Comparison of ENCODE assay signal across 9 mouse cellular contexts in the genomic region with DNA sequence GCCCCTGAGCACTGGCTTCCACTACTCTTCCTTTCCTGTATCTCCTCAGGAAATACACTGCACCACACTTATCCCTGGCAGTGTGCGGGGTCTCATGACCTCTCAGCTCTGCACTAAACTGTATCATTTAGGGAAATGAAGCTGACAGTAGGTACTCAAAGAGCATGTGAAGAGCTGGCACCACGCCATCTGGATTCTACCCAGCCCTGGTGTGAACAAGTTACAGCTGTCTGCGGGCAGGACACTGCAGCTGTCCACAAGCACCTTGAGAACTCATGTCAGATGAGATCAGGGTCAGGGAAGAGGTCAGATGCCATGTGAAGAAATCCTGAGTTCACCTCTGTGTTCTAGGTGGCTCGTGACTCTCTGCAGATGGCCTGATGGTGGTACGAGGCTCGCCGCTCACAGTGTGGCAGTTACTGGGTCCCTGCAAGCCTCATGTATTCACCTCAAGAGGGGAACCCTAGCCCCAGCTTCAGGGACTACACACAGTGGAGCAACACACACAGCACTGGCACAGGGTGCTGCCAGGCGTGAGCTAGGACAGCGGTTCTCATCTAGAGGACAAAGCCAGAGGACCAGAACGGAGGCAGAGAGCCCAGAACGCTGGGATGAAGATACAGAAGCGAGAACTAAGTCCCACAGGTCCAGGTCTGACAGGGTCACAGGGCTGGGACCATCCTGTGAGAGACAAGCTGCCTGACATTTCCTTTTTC. TPM values are rescaled to one million over a fixed set of nuclear protein-coding genes. Genes with fewer than 3 reads are reported as not detected.
DNase-seq lines count a peak whose midpoint lies in the region; ATAC-seq and TF ChIP-seq lines count a peak whose summit lies in the region.
"Had no signal": no experiment of that assay in that cellular context is flagged by ENCODE, and none has a peak within 500 bp of the region (broad histone marks: within the 10 kb centered on the region; RNA-seq: fewer than 3 reads in every experiment).

No protein-coding gene starts in this region.

- H3K4me2 ChIP-seq in forebrain, embryonic 13.5 days, result no peak overlapping the region
- no peak overlapping the region for H3K4me2 ChIP-seq in forebrain, postnatal 0 days (ENCODE audit: low read depth)
- H3K4me2 ChIP-seq in neural tube, embryonic 14.5 days (ENCODE audit: low read depth, low read length), result no peak overlapping the region
- H3K4me2 ChIP-seq: embryonic facial prominence, embryonic 15.5 days had no signal

- ATAC-seq in forebrain, embryonic 13.5 days, result peak; percentile 31; the same call in 1 of the 2 replicates
- no peak for ATAC-seq in forebrain, postnatal 0 days
- ATAC-seq in neural tube, embryonic 14.5 days (ENCODE audit: low read depth), result 0 out of 2 replicates have a peak, but pooled peaks have one; percentile 19

- H3K9me3 ChIP-seq in forebrain, embryonic 13.5 days (replicated peaks), result no peaks in the 10 kb centered on the region
- no peaks in the 10 kb centered on the region for H3K9me3 ChIP-seq in forebrain, postnatal 0 days (ENCODE audit: low read length)
- no peaks in the 10 kb centered on the region for H3K9me3 ChIP-seq in neural tube, embryonic 14.5 days (ENCODE audit: control insufficient read depth, low read length)
- H3K9me3 ChIP-seq: embryonic facial prominence, embryonic 15.5 days had no signal

- no peak overlapping the region for H3K4me3 ChIP-seq in forebrain, embryonic 13.5 days
- no peak overlapping the region for H3K4me3 ChIP-seq in forebrain, postnatal 0 days (ENCODE audit: low read depth, low read length)
- no peak overlapping the region for H3K4me3 ChIP-seq in neural tube, embryonic 14.5 days (ENCODE audit: low read depth, low read length)
- H3K4me3 ChIP-seq: embryonic facial prominence, embryonic 15.5 days had no signal

- peaks cover 50% of the 10 kb centered on the region for H3K4me1 ChIP-seq in forebrain, embryonic 13.5 days
- peaks cover 12% of the 10 kb centered on the region; the same call in 1 of the 2 replicates for H3K4me1 ChIP-seq in forebrain, postnatal 0 days (ENCODE audit: insufficient read depth)
- H3K4me1 ChIP-seq in neural tube, embryonic 14.5 days (ENCODE audit: control insufficient read depth, insufficient read depth, low read length), result peaks cover 26% of the 10 kb centered on the region

- peak overlapping the region; percentile 44; the same call in 1 of the 2 replicates for H3K27ac ChIP-seq in forebrain, embryonic 13.5 days
- no peak overlapping the region for H3K27ac ChIP-seq in forebrain, postnatal 0 days (ENCODE audit: low read depth, low read length)
- no peak overlapping the region for H3K27ac ChIP-seq in neural tube, embryonic 14.5 days (ENCODE audit: low read depth, low read length)
- H3K27ac ChIP-seq: embryonic facial prominence, embryonic 15.5 days had no signal

- WGBS in forebrain, embryonic 13.5 days, result 88% methylated on average over 12 of the region's 12 CpGs
- 76% methylated on average over 12 of the region's 12 CpGs for WGBS in forebrain, postnatal 0 days
- 88% methylated on average over 12 of the region's 12 CpGs for WGBS in neural tube, embryonic 14.5 days

- no peak for DNase-seq in forebrain, postnatal 0 days
- DNase-seq in neural tube, embryonic 10.5 days (ENCODE audit: extremely low spot score, low spot score), result no peak
- DNase-seq in kidney, adult 9 months, result peak; percentile 81
- DNase-seq in lung, postnatal 4 days, result peak; percentile 54 to 80
- no peak for DNase-seq in spleen, adult 12 weeks (ENCODE audit: low spot score)
- no peak for DNase-seq in spleen, adult 18-20 months

- peaks cover 34% of the 10 kb centered on the region for H3K36me3 ChIP-seq in forebrain, embryonic 13.5 days (ENCODE audit: poor library complexity, severe bottlenecking)
- H3K36me3 ChIP-seq in forebrain, postnatal 0 days (ENCODE audit: insufficient read depth), result peaks cover 22% of the 10 kb centered on the region
- 0 out of 2 replicates have a peak, but pooled peaks cover 5% of the 10 kb centered on the region for H3K36me3 ChIP-seq in neural tube, embryonic 14.5 days (ENCODE audit: control insufficient read depth, insufficient read depth, low read length)

- TF ChIP-seq CTCF in forebrain, postnatal 0 days (IDR thresholded peaks at IDR 0.05; ENCODE audit: low read depth), result no peak

- no peaks in the 10 kb centered on the region for H3K27me3 ChIP-seq in forebrain, embryonic 13.5 days
- no peaks in the 10 kb centered on the region for H3K27me3 ChIP-seq in forebrain, postnatal 0 days (ENCODE audit: insufficient read depth, low read length)
- no peaks in the 10 kb centered on the region for H3K27me3 ChIP-seq in neural tube, embryonic 14.5 days (ENCODE audit: control insufficient read depth, insufficient read depth, low read length)
- H3K27me3 ChIP-seq: embryonic facial prominence, embryonic 15.5 days had no signal

- H3K9ac ChIP-seq in forebrain, embryonic 13.5 days, result no peak overlapping the region
- no peak overlapping the region for H3K9ac ChIP-seq in forebrain, postnatal 0 days
- no peak overlapping the region for H3K9ac ChIP-seq in neural tube, embryonic 14.5 days (replicated peaks; ENCODE audit: low read depth, low read length)
- H3K9ac ChIP-seq: embryonic facial prominence, embryonic 15.5 days had no signal

RNA-seq across cellular contexts. Expression of gene Map1lc3b, which starts 30.8 kb away (rescaled TPM):
- 310 and 325 TPM in 2 replicates for polyA plus RNA-seq in forebrain, embryonic 13.5 days (2015; fragmentation: Nextera tagmentation; extraction: Ambion mirVana)
- 262 and 284 TPM in 2 replicates for total RNA-seq in forebrain, postnatal 0 days (2014; rRNA removed)
- 386 and 390 TPM in 2 replicates for polyA plus RNA-seq in forebrain, postnatal 0 days (2015; fragmentation: Nextera tagmentation; extraction: Ambion mirVana)
- polyA plus RNA-seq in neural tube, embryonic 14.5 days (2014; fragmentation: Nextera tagmentation; extraction: Ambion mirVana), result 427 and 428 TPM in 2 replicates

RNA-seq across cellular contexts. Expression of gene Zcchc14, which starts 31.7 kb away (rescaled TPM):
- polyA plus RNA-seq in forebrain, embryonic 13.5 days (2015; fragmentation: Nextera tagmentation; extraction: Ambion mirVana), result 30.0 and 33.7 TPM in 2 replicates
- total RNA-seq in forebrain, postnatal 0 days (2014; rRNA removed), result 69.0 and 85.8 TPM in 2 replicates
- 13.9 and 17.4 TPM in 2 replicates for polyA plus RNA-seq in forebrain, postnatal 0 days (2015; fragmentation: Nextera tagmentation; extraction: Ambion mirVana)
- polyA plus RNA-seq in neural tube, embryonic 14.5 days (2014; fragmentation: Nextera tagmentation; extraction: Ambion mirVana), result 36.2 and 40.2 TPM in 2 replicates

RNA-seq across cellular contexts. Expression of gene Fbxo31, which starts 42.4 kb away (rescaled TPM):
- polyA plus RNA-seq in forebrain, embryonic 13.5 days (2015; fragmentation: Nextera tagmentation; extraction: Ambion mirVana), result 18.6 and 19.1 TPM in 2 replicates
- 52.1 and 58.3 TPM in 2 replicates for total RNA-seq in forebrain, postnatal 0 days (2014; rRNA removed)
- polyA plus RNA-seq in forebrain, postnatal 0 days (2015; fragmentation: Nextera tagmentation; extraction: Ambion mirVana), result 31.5 and 38.2 TPM in 2 replicates
- 33.9 and 39.6 TPM in 2 replicates for polyA plus RNA-seq in neural tube, embryonic 14.5 days (2014; fragmentation: Nextera tagmentation; extraction: Ambion mirVana)

Comparison
In these comparisons a context has a peak if more than half of its experiments do, and no peak if none do; other contexts are left out.
1. DNase-seq: peak in kidney, adult 9 months (single experiment) and lung, postnatal 4 days (2 of 2); none in forebrain, postnatal 0 days (single experiment), neural tube, embryonic 10.5 days (single experiment), spleen, adult 12 weeks (single experiment) and spleen, adult 18-20 months (0 of 2).